Mouse (Mus musculus) urinary bladder, postnatal 25 days (tissue): ENCODE measurements around the gene Dgkh.
A peak's percentile ranks its signal among the peaks of the same experiment; 100 is the strongest.

ENCODE experiments used
- DNase-seq: peaks from one replicate; pipeline ENCODE4 v3.0.0; 2022; ENCODE audit warnings: low spot score

Dgkh gene

DNA sequence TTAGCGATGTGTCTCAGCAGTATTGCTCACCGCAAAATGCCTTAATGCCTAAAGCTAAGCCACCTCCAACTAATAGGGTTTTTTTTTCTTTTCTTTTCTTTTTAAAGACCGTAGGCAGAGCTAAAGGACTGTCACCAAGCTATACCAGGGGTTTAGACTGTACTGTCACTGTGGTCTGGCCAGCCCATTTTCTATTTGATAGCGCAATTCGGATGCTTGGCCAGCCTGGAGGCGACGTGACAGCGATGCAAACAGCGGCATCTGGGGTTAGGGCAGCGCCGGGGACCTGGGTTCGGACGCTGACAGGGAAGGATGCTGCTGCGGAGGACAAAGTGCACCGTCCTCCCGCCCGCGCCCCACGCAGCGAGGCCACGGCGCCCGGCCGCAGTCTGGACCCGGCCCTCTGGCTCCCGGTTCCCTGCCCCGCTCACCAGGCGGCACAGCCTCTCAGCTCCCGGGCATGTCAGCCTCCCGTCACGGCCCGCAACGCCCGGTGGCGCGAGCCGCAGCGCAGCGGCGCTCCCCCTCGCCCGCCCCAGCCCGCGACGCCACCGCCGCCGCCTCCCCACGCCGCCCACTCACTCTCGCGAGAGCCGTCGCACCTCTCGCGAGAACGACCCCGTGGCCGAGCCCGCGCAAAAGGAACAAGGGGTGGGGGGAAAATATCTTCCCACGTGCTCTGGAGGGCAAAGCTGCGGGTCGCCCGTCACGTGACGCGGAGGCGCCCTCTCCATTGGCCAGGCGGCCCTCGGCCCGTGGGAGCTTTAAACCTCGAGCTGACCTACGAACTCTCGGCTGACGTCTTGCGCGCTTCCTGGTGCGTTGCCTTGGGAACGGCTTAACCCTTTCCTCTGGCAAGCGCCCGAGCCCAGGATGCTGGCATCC lies 196.1 kb downstream of the Dgkh start, which contains the start of gene Akap11:
Gene Akap11 (minus strand): TSS at position 528 of the 885 bp plus-strand sequence.
- peak; percentile 82 for DNase-seq

DNA sequence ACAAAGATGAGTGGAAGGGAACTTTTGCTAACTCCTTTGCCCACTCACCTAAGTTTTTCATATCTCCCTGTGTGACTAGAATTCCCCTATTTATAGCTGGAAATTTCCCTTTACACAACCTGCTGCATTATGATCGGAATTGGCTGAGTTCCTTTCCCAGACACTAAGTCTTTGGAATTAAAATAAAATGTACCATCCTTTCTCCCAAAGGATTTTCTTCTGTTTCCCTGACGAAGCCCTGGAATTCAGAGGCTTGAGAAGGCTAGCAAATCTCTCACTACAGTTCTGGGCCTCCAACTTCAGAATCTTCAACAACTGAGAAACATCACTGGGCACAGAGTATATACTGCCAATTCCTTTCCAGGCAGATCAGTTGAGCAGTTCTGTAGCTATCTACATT lies 197.2 kb downstream of the Dgkh start:
- DNase-seq, result no peak

DNA sequence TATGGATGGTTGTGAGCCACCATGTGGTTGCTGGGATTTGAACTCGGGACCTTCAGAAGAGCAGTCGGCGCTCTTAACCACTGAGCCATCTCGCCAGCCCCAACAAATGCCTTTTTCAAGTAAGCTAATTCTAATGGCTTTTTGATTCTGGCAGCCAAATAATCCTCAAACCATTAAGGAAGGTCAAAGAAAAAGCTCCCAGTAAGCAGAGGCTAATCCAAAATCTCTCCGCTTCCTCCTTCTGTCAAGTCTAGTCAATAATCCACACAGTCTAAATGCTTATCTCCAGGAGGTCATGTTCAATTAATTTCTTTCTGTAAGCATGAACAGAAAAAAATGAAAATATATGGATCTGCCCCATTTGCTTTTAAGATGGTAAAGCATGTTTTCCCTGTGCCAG lies 197.9 kb downstream of the Dgkh start:
- DNase-seq, result no peak

GRCm38 (mm10) chr14:78533701-78534100 lies 198.9 kb downstream of the Dgkh start:
- DNase-seq, result no peak

- DNase-seq, result no peak
These were observed 200.2 kb downstream of the Dgkh start for GRCm38 (mm10) chr14:78532345-78532744.

GRCm38 (mm10) chr14:78530256-78530655 lies 202.3 kb downstream of the Dgkh start:
- no peak for DNase-seq

- DNase-seq, result no peak
These were observed 203.8 kb downstream of the Dgkh start for GRCm38 (mm10) chr14:78528461-78529425.

- DNase-seq, result no peak
These were observed 205.7 kb downstream of the Dgkh start for GRCm38 (mm10) chr14:78526907-78527306.

- no peak for DNase-seq
These were observed 206.1 kb downstream of the Dgkh start for GRCm38 (mm10) chr14:78526475-78526874.

GRCm38 (mm10) chr14:78525611-78526457 lies 206.7 kb downstream of the Dgkh start:
- DNase-seq, result no peak

DNA sequence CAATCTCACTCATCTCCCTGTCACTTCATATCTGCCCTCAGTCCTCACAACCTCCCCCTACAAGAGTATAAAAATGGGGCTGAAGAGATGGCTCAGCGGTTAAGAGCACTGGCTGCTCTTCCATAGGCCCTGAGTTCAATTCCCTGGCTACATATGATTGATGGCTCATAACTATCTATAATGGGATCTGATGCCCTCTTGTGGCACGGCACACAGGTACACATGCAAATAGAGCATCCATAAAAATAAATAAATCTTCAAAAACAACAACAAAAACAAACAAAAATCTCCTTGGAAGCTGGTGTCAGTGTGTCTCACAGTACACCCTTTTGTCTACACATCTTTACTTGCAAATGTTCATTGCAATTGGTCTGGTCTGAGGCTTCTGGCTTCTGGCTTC lies 207.5 kb downstream of the Dgkh start:
- no peak for DNase-seq

- no peak for DNase-seq
These were observed 221.9 kb downstream of the Dgkh start for GRCm38 (mm10) chr14:78510713-78511112.

- no peak for DNase-seq
These were observed 222.8 kb downstream of the Dgkh start for GRCm38 (mm10) chr14:78509791-78510190.
